Mouse (Mus musculus) liver, embryonic 11.5 days (tissue): ENCODE data around the gene Araf. TPM values are rescaled to one million over a fixed set of nuclear protein-coding genes. Genes with fewer than 3 reads are reported as not detected.
A peak's percentile ranks its signal among the peaks of the same experiment; 100 is the strongest.

Source experiments
- ATAC-seq: fragments of 200-750 bp; cut with Nextera tagmentation; replicated peaks from 2 replicates; pipeline ENCODE4 v1.8.0; 2017; ENCODE audit warnings: moderate number of reproducible peaks, mild to moderate bottlenecking, moderate TSS enrichment, moderate library complexity; ENCODE audit not compliant: low FRiP score
- DNase-seq: peaks from one replicate; pipeline ENCODE4 v3.0.0-alpha.2; 2017; ENCODE audit warnings: low spot score
- H3K27ac ChIP-seq: fragments of 300-500 bp; sonication (generic); 2 replicates; pipeline ENCODE4 v1.5.1; 2014; ENCODE audit warnings: mild to moderate bottlenecking, low read depth, low read length, control low read depth
- H3K27me3 ChIP-seq: fragments of 300-500 bp; sonication (generic); replicated peaks from 2 replicates; pipeline ENCODE4 v1.6.1; 2014; ENCODE audit warnings: low read length, mixed read lengths; ENCODE audit not compliant: control insufficient read depth, insufficient read depth
- H3K36me3 ChIP-seq: fragments of 300-500 bp; sonication (generic); 2 replicates; pipeline ENCODE4 v1.6.1; 2014; ENCODE audit warnings: mild to moderate bottlenecking, low read length, moderate library complexity, mixed read lengths; ENCODE audit not compliant: control insufficient read depth, insufficient read depth
- H3K4me1 ChIP-seq: fragments of 300-500 bp; sonication (generic); replicated peaks from 2 replicates; pipeline ENCODE4 v1.6.1; 2014; ENCODE audit warnings: low read length, mixed read lengths; ENCODE audit not compliant: control insufficient read depth, insufficient read depth
- H3K4me2 ChIP-seq: fragments of 300-500 bp; sonication (generic); 2 replicates; pipeline ENCODE4 v1.6.1; 2014; ENCODE audit warnings: mild to moderate bottlenecking, control low read depth, moderate library complexity
- H3K4me3 ChIP-seq: fragments of 300-500 bp; sonication (generic); 2 replicates; pipeline ENCODE4 v1.5.1; 2014; ENCODE audit warnings: low read depth, low read length, control low read depth
- H3K9ac ChIP-seq: fragments of 300-500 bp; sonication (generic); 2 replicates; pipeline ENCODE4 v1.6.1; 2014; ENCODE audit warnings: low read depth, low read length, control low read depth
- H3K9me3 ChIP-seq: fragments of 300-500 bp; sonication (generic); 2 replicates; pipeline ENCODE4 v1.6.1; 2016; ENCODE audit warnings: low read length, inconsistent platforms, mixed read lengths; ENCODE audit not compliant: control insufficient read depth
- WGBS: fragments of 180-500 bp; shearing (Covaris S2); extraction: QIAGEN DNeasy Blood & Tissue Kit; methylation state at CpG from one replicate; pipeline ENCODE4 v1.1.7; 2014; 5-methylcytosine and 5-hydroxymethylcytosine counted together
- polyA plus RNA-seq: library from polyadenylated mRNA; unstranded; fragments of >200 nt; fragmentation: Nextera tagmentation; extraction: Ambion mirVana; gene quantifications from 2 replicates; pipeline ENCODE4 v1.2.1, GENCODE M21; 2014

Araf gene
- polyA plus RNA-seq, 1 experiment from 2014 or later, result 83.7 TPM

GRCm38 (mm10) chrX:20819204-20819628 is 21.6 kb downstream of the Araf start:
- peak; percentile 68 for DNase-seq
- no peaks in the 10 kb centered on the region for H3K9me3 ChIP-seq
- no peak overlapping the region for H3K27ac ChIP-seq

GRCm38 (mm10) chrX:20819708-20820426 is 22.3 kb downstream of the Araf start:
- Histone ChIP-seq H3K4me2 (peak overlapping the region; percentile 73), H3K27ac (no peak overlapping the region), H3K4me3 (peak overlapping the region; percentile 34), H3K36me3 (no peaks in the 10 kb centered on the region), H3K9ac (peak overlapping the region; percentile 40; the same call in 1 of the 2 replicates), H3K27me3 (no peaks in the 10 kb centered on the region), H3K9me3 (no peaks in the 10 kb centered on the region), H3K4me1 (peaks cover 4% of the 10 kb centered on the region; the same call in 1 of the 2 replicates)
- 41% methylated on average over 8 of the region's 8 CpGs for WGBS
- DNase-seq, result no peak
- peak; percentile 47 for ATAC-seq

More at GRCm38 (mm10) chrX:20819204-20819628, 21.6 kb downstream of the Araf start:
- H3K4me2 ChIP-seq, result peak overlapping the region; percentile 73
- H3K36me3 ChIP-seq, result no peaks in the 10 kb centered on the region
- WGBS, result 24% methylated on average over 18 of the region's 19 CpGs
- peaks cover 4% of the 10 kb centered on the region; the same call in 1 of the 2 replicates for H3K4me1 ChIP-seq
- peak; percentile 91 for ATAC-seq
- no peaks in the 10 kb centered on the region for H3K27me3 ChIP-seq
- peak overlapping the region; percentile 34 for H3K4me3 ChIP-seq
- peak overlapping the region; percentile 40; the same call in 1 of the 2 replicates for H3K9ac ChIP-seq

GRCm38 (mm10) chrX:20828934-20829333 is 31.3 kb downstream of the Araf start:
- no peak overlapping the region for H3K4me2 ChIP-seq
- no peaks in the 10 kb centered on the region for H3K27me3 ChIP-seq
- ATAC-seq (no peak), DNase-seq (no peak)
- 33% methylated on average over 5 of the region's 5 CpGs for WGBS
- no peaks in the 10 kb centered on the region for H3K9me3 ChIP-seq
- H3K9ac ChIP-seq, result no peak overlapping the region
- no peak overlapping the region for H3K4me3 ChIP-seq
- H3K36me3 ChIP-seq, result no peaks in the 10 kb centered on the region
- no peaks in the 10 kb centered on the region for H3K4me1 ChIP-seq
- H3K27ac ChIP-seq, result no peak overlapping the region

GRCm38 (mm10) chrX:20847232-20847631 is 49.6 kb downstream of the Araf start:
- H3K27me3 ChIP-seq, result no peaks in the 10 kb centered on the region
- no peak overlapping the region for H3K9ac ChIP-seq
- DNase-seq (no peak), ATAC-seq (no peak)
- 79% methylated on average over 3 of the region's 3 CpGs for WGBS
- H3K4me3 ChIP-seq, result no peak overlapping the region
- 0 out of 2 replicates have a peak, but pooled peaks cover 3% of the 10 kb centered on the region for H3K4me1 ChIP-seq
- H3K36me3 ChIP-seq, result no peaks in the 10 kb centered on the region; the same call in 1 of the 2 replicates
- no peak overlapping the region for H3K4me2 ChIP-seq
- H3K27ac ChIP-seq, result no peak overlapping the region
- H3K9me3 ChIP-seq, result no peaks in the 10 kb centered on the region

GRCm38 (mm10) chrX:20847816-20848215 is 50.2 kb downstream of the Araf start:
- 0 out of 2 replicates have a peak overlapping the region, but pooled peaks have one; percentile 34 for H3K9ac ChIP-seq
- H3K4me3 ChIP-seq, result peak overlapping the region; percentile 72
- no peak for ATAC-seq
- no peaks in the 10 kb centered on the region; the same call in 1 of the 2 replicates for H3K36me3 ChIP-seq
- H3K9me3 ChIP-seq, result no peaks in the 10 kb centered on the region
- no peak for DNase-seq
- 14% methylated on average over 2 of the region's 2 CpGs for WGBS
- H3K27me3 ChIP-seq, result no peaks in the 10 kb centered on the region
- no peak overlapping the region; the same call in 1 of the 2 replicates for H3K27ac ChIP-seq
- peak overlapping the region; percentile 58 for H3K4me2 ChIP-seq
- H3K4me1 ChIP-seq, result 0 out of 2 replicates have a peak, but pooled peaks cover 3% of the 10 kb centered on the region

- Histone ChIP-seq H3K9me3 (no peaks in the 10 kb centered on the region), H3K4me2 (peak overlapping the region; percentile 70), H3K36me3 (peaks cover 2% of the 10 kb centered on the region; the same call in 1 of the 2 replicates), H3K9ac (peak overlapping the region; percentile 73), H3K27me3 (no peaks in the 10 kb centered on the region), H3K4me1 (0 out of 2 replicates have a peak, but pooled peaks cover 3% of the 10 kb centered on the region), H3K27ac (peak overlapping the region; percentile 5; the same call in 1 of the 2 replicates), H3K4me3 (peak overlapping the region; percentile 72)
- DNase-seq (peak; percentile 76), ATAC-seq (peak; percentile 98)
- WGBS, result 12% methylated on average over 42 of the region's 42 CpGs
Observed at GRCm38 (mm10) chrX:20848256-20848984, 50.8 kb downstream of the Araf start.

GRCm38 (mm10) chrX:20853794-20854193 is 56.2 kb downstream of the Araf start:
- Histone ChIP-seq H3K9me3 (no peaks in the 10 kb centered on the region), H3K36me3 (peaks cover 7% of the 10 kb centered on the region; the same call in 1 of the 2 replicates), H3K4me1 (0 out of 2 replicates have a peak, but pooled peaks cover 3% of the 10 kb centered on the region), H3K4me2 (no peak overlapping the region), H3K27ac (no peak overlapping the region), H3K9ac (no peak overlapping the region), H3K27me3 (no peaks in the 10 kb centered on the region), H3K4me3 (no peak overlapping the region)
- DNase-seq, result no peak
- no peak for ATAC-seq
- 91% methylated on average over 7 of the region's 7 CpGs for WGBS

GRCm38 (mm10) chrX:20861453-20862104 is 64.0 kb downstream of the Araf start:
- 38% methylated on average over 5 of the region's 5 CpGs for WGBS
- Histone ChIP-seq H3K36me3 (no peaks in the 10 kb centered on the region), H3K4me3 (no peak overlapping the region), H3K4me2 (no peak overlapping the region), H3K9ac (no peak overlapping the region), H3K27ac (no peak overlapping the region), H3K4me1 (peaks cover 6% of the 10 kb centered on the region; the same call in 1 of the 2 replicates), H3K9me3 (no peaks in the 10 kb centered on the region), H3K27me3 (no peaks in the 10 kb centered on the region)
- DNase-seq, result no peak
- peak; percentile 39; the same call in 1 of the 2 replicates for ATAC-seq
